Mouse (Mus musculus): ENCODE data around the gene Cmtm7. TPM values are rescaled to one million over a fixed set of nuclear protein-coding genes. Genes with fewer than 3 reads are reported as not detected.

Cmtm7 gene
- total RNA-seq, 2 experiments from 2014 or later, result 84.2 to 111 TPM

GRCm38 (mm10) chr9:114770224-114770623, 11.4 kb downstream of the Cmtm7 start:
- ATAC-seq (replicated peaks; ENCODE audit: low FRiP score, poor library complexity, severe bottlenecking), result no peak

GRCm38 (mm10) chr9:114768066-114768465, 13.6 kb downstream of the Cmtm7 start:
- no peak for ATAC-seq (replicated peaks; ENCODE audit: low FRiP score, poor library complexity, severe bottlenecking)

- no peak for ATAC-seq (replicated peaks; ENCODE audit: low FRiP score, poor library complexity, severe bottlenecking)
Observed at GRCm38 (mm10) chr9:114767507-114767906, 14.1 kb downstream of the Cmtm7 start.

GRCm38 (mm10) chr9:114767030-114767429, 14.6 kb downstream of the Cmtm7 start:
- ATAC-seq (replicated peaks; ENCODE audit: low FRiP score, poor library complexity, severe bottlenecking), result no peak

GRCm38 (mm10) chr9:114763341-114763740, 18.3 kb downstream of the Cmtm7 start:
- no peak for ATAC-seq (replicated peaks; ENCODE audit: low FRiP score, poor library complexity, severe bottlenecking)

GRCm38 (mm10) chr9:114761848-114762247, 19.8 kb downstream of the Cmtm7 start:
- ATAC-seq (replicated peaks; ENCODE audit: low FRiP score, poor library complexity, severe bottlenecking), result no peak

GRCm38 (mm10) chr9:114760353-114760752, 21.3 kb downstream of the Cmtm7 start:
- ATAC-seq (replicated peaks; ENCODE audit: low FRiP score, poor library complexity, severe bottlenecking), result no peak

- no peak for ATAC-seq (replicated peaks; ENCODE audit: low FRiP score, poor library complexity, severe bottlenecking)
Observed at GRCm38 (mm10) chr9:114759886-114760285, 21.8 kb downstream of the Cmtm7 start.

- no peak for ATAC-seq (replicated peaks; ENCODE audit: low FRiP score, poor library complexity, severe bottlenecking)
Observed at GRCm38 (mm10) chr9:114758801-114759200, 22.9 kb downstream of the Cmtm7 start.

GRCm38 (mm10) chr9:114758272-114758671, 23.4 kb downstream of the Cmtm7 start:
- ATAC-seq (replicated peaks; ENCODE audit: low FRiP score, poor library complexity, severe bottlenecking), result no peak

- peak; percentile 98 for ATAC-seq (replicated peaks; ENCODE audit: low FRiP score, poor library complexity, severe bottlenecking)
Observed at GRCm38 (mm10) chr9:114752863-114753484, 28.7 kb downstream of the Cmtm7 start.

- peak; percentile 9; the same call in 1 of the 2 replicates for ATAC-seq (replicated peaks; ENCODE audit: low FRiP score, poor library complexity, severe bottlenecking)
Observed at GRCm38 (mm10) chr9:114752311-114752710, 29.3 kb downstream of the Cmtm7 start.

GRCm38 (mm10) chr9:114751582-114751981, 30.1 kb downstream of the Cmtm7 start:
- ATAC-seq (replicated peaks; ENCODE audit: low FRiP score, poor library complexity, severe bottlenecking), result no peak

- no peak for ATAC-seq (replicated peaks; ENCODE audit: low FRiP score, poor library complexity, severe bottlenecking)
Observed at GRCm38 (mm10) chr9:114747466-114747865, 34.2 kb downstream of the Cmtm7 start.

GRCm38 (mm10) chr9:114747012-114747411, 34.6 kb downstream of the Cmtm7 start:
- ATAC-seq (replicated peaks; ENCODE audit: low FRiP score, poor library complexity, severe bottlenecking), result no peak

GRCm38 (mm10) chr9:114745654-114746053, 36.0 kb downstream of the Cmtm7 start:
- ATAC-seq (replicated peaks; ENCODE audit: low FRiP score, poor library complexity, severe bottlenecking), result no peak

GRCm38 (mm10) chr9:114745163-114745562, 36.5 kb downstream of the Cmtm7 start:
- no peak for ATAC-seq (replicated peaks; ENCODE audit: low FRiP score, poor library complexity, severe bottlenecking)

- ATAC-seq (replicated peaks; ENCODE audit: low FRiP score, poor library complexity, severe bottlenecking), result no peak
Observed at GRCm38 (mm10) chr9:114742731-114743130, 38.9 kb downstream of the Cmtm7 start.

- ATAC-seq (replicated peaks; ENCODE audit: low FRiP score, poor library complexity, severe bottlenecking), result no peak
Observed at GRCm38 (mm10) chr9:114740336-114740735, 41.3 kb downstream of the Cmtm7 start.

- no peak for ATAC-seq (replicated peaks; ENCODE audit: low FRiP score, poor library complexity, severe bottlenecking)
Observed at GRCm38 (mm10) chr9:114736442-114736841, 45.2 kb downstream of the Cmtm7 start.

- no peak for ATAC-seq (replicated peaks; ENCODE audit: low FRiP score, poor library complexity, severe bottlenecking)
Observed at GRCm38 (mm10) chr9:114733238-114733637, 48.4 kb downstream of the Cmtm7 start.
